In the genomic region with DNA sequence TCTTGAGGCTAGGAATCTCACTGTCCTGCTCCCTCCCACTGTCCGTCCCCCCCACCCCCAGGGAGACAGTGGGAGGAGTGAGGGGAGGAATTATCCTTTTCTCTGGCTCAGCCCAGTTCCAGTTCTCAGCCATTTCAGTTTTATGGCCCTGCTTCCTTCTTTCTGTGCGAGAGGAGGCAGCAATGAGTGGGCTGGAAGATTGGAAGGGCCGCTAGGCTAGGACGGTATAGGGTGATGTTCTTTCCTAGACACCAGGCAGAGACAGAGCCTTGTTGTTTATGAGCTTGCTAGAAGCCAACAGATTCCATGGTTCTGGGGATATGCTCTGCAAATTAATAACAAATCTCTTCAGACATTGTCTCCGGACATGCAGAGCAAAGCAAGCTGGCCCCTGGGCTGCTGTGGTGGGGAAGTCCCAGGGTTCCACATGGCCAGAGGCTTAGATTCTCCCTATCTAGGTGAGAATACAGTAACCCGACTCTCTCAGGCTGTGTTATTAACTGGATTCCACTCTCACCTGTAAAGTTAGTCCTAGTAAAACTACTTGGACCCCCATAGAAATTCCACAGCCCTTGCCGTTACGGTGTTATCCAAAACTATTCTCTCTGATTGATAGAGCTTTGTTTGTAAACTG, we compare ENCODE assay signal across 10 mouse cellular contexts. TPM values are rescaled to one million over a fixed set of nuclear protein-coding genes. Genes with fewer than 3 reads are reported as not detected.
DNase-seq lines count a peak whose midpoint lies in the region; TF ChIP-seq lines count a peak whose summit lies in the region.
"Had no signal": no experiment of that assay in that cellular context is flagged by ENCODE, and none has a peak within 500 bp of the region (broad histone marks: within the 10 kb centered on the region; RNA-seq: fewer than 3 reads in every experiment).

No protein-coding gene starts in this region.

- no peaks in the 10 kb centered on the region for H3K36me3 ChIP-seq in macrophage (ENCODE audit: inconsistent target)

- WGBS in macrophage (ENCODE audit: missing documents) = 44% methylated on average over 8 of the region's 8 CpGs

- no peak for TF ChIP-seq POLR2A in embryonic fibroblast, embryonic 13.5 days (IDR thresholded peaks at IDR 0.05; ENCODE audit: low read depth, low read length)

- intact Hi-C loops in gastrocnemius, adult 2 months (cut with DNase I) = no loop called here
- intact Hi-C loops in gastrocnemius, postnatal 14 days (cut with DNase I; ENCODE audit: low total_unique reads) = no loop called here

- peak overlapping the region; percentile 97 for H3K27ac ChIP-seq in gastrocnemius, adult 2 months
- peak overlapping the region; percentile 39; the same call in 1 of the 2 replicates for H3K27ac ChIP-seq in layer of hippocampus, adult 2 months
- H3K27ac ChIP-seq in embryonic fibroblast, embryonic 13.5 days (ENCODE audit: insufficient read depth, low read length) = peak overlapping the region; percentile 54; the same call in 1 of the 2 replicates
- H3K27ac ChIP-seq in macrophage = peak overlapping the region; percentile 87

- 0 out of 2 replicates have a peak, but pooled peaks have one; percentile 1 for TF ChIP-seq CTCF in gastrocnemius, adult 2 months (IDR thresholded peaks at IDR 0.05)
- TF ChIP-seq CTCF in layer of hippocampus, adult 2 months (conservative IDR thresholded peaks at IDR 0.05) = no peak
- TF ChIP-seq CTCF in embryonic fibroblast, embryonic 13.5 days (IDR thresholded peaks at IDR 0.05; ENCODE audit: borderline replicate concordance, insufficient read depth, low read length) = no peak

- H3K79me2 ChIP-seq in macrophage (ENCODE audit: inconsistent target) = peaks cover 87% of the 10 kb centered on the region

- H3K4me3 ChIP-seq in gastrocnemius, adult 2 months = peak overlapping the region; percentile 83
- no peak overlapping the region for H3K4me3 ChIP-seq in layer of hippocampus, adult 2 months
- H3K4me3 ChIP-seq in embryonic fibroblast, embryonic 13.5 days (ENCODE audit: insufficient read depth, low read length) = peak overlapping the region; percentile 39
- H3K4me3 ChIP-seq in macrophage (ENCODE audit: inconsistent target) = no peak overlapping the region; the same call in 1 of the 2 replicates

- H3K4me1 ChIP-seq in embryonic fibroblast, embryonic 13.5 days (ENCODE audit: control insufficient read depth, insufficient read depth, low read length) = peaks cover 7% of the 10 kb centered on the region

- DNase-seq in gastrocnemius, adult 2 months = no peak
- DNase-seq in gastrocnemius, postnatal 14 days = no peak
- DNase-seq in layer of hippocampus, adult 2 months (ENCODE audit: low spot score in 2 of 2) = no peak
- no peak for DNase-seq in layer of hippocampus, postnatal 14 days (ENCODE audit: low spot score in 2 of 2)
- no peak for DNase-seq in cerebellum, adult 8-10 months
- DNase-seq in spleen, adult 18-20 months = no peak
- DNase-seq: kidney, adult 2 months; right cerebral cortex, postnatal 25 days had no signal

RNA-seq across cellular contexts. Expression of a gene that starts 53.0 kb away (rescaled TPM):
- total RNA-seq in gastrocnemius, adult 2 months (2021) = 100 to 1,000 TPM; 131 to 149 TPM
- 100 to 1,000 TPM; 202 to 236 TPM for total RNA-seq in gastrocnemius, postnatal 14 days (2021)
- total RNA-seq in layer of hippocampus, adult 2 months (2021) = 10 to 100 TPM; 77.6 to 82.3 TPM
- 10 to 100 TPM; 73.0 to 82.7 TPM for total RNA-seq in layer of hippocampus, postnatal 14 days (2021)
- polyA plus RNA-seq in embryonic fibroblast, embryonic 13.5 days (2011; ENCODE audit: insufficient read length, low read depth, missing spikeins) = 109 and 170 TPM in 2 replicates
- total RNA-seq in macrophage (2018; cell fraction: chromatin; rRNA removed) = 1,000 to 10,000 TPM in 1 of 26 experiments, 100 to 1,000 TPM in 24, 10 to 100 TPM in 1; 83.2 to 1,087 (median 200) TPM
- 100 to 1,000 TPM in 5 of 26 experiments, 10 to 100 TPM in 21; 53.9 to 309 (median 75.0) TPM for total RNA-seq in macrophage (2018; cell fraction: cytosol; rRNA removed)
- total RNA-seq in macrophage (2018; cell fraction: nucleus; rRNA removed) = 100 to 1,000 TPM in 19 of 26 experiments, 10 to 100 TPM in 7; 79.7 to 456 (median 123) TPM
- polyA plus RNA-seq in macrophage (2018) = 58.8 to 94.9 TPM (median 88.9 TPM) in 3 replicates

Comparison
In these comparisons a context has a peak if more than half of its experiments do, and no peak if none do; other contexts are left out.
1. H3K27ac ChIP-seq: peak in every context shown above with its lines; median percentile 97 in gastrocnemius, adult 2 months; 87 in macrophage; 54 in embryonic fibroblast, embryonic 13.5 days; 39 in layer of hippocampus, adult 2 months.
2. H3K4me3 ChIP-seq: peak in gastrocnemius, adult 2 months (single experiment) and embryonic fibroblast, embryonic 13.5 days (single experiment); none in layer of hippocampus, adult 2 months (single experiment) and macrophage (single experiment).